Mouse (Mus musculus) erythroid progenitor cell, adult 5-6 weeks (primary cell): Measurements from ENCODE around the gene AW011738. TPM values are rescaled to one million over a fixed set of nuclear protein-coding genes. Genes with fewer than 3 reads are reported as not detected.

Experiments used
- ATAC-seq: replicated peaks from 2 replicates; pipeline ENCODE4 v1.8.0; 2016; ENCODE audit warnings: moderate number of reproducible peaks, mild to moderate bottlenecking, moderate TSS enrichment, inconsistent platforms; ENCODE audit not compliant: poor library complexity, low FRiP score, severe bottlenecking
- total RNA-seq, 2 experiments: library from RNA; stranded (forward) in 1 of 2; stranded (reverse) in 1 of 2; fragments of 150-400 nt in 1 of 2; fragments of 186-747, 209-891 nt in 1 of 2; gene quantifications; 2 replicates each; pipeline versions ENCODE4 v1.2.3 to v1.2.4; 2015 to 2017; ENCODE audit warnings: low replicate concordance in 2 of 2

AW011738 gene
- total RNA-seq, 2 experiments from 2014 or later: 12.2 to 16.0 TPM

DNA sequence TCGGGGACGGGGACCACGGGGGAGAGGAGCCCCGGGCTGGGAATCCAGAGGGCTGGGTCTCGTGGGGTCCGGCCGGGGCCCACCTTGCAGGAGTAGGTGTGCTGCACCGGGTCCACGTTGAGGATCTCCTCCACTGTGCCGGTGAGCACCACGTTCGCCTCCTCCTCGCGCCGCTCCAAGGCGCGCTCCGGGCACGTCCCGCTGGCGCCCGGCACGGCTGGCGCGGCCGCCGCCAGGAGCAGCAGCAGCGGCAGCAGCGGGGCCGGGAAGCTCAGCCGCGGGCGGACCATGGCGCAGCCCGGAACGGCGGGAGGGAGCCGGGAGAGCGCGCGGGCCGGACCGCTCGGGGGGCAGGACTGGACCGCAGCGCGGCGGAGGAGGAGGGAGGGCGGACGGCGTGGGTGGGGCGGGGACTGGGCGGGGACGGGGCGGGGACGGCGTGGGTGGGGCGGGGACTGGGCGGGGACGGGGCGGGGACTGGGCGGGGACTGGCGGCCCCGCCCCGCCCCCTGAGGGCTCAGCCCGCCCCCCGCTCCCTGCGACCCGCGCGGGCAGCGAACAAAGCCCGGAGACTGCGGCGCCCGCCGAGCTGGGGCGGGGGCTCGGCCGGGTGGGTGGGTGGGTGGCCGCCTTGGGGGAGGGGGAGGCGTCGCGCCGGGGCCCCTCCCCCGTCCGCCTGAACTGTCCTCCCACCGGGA, 5.8 kb upstream of the AW011738 start, which contains the start of gene Agrn:
TSS of gene Agrn (minus strand) at position 358 of the 698 bp plus-strand sequence.
- ATAC-seq: peak; percentile 67

DNA sequence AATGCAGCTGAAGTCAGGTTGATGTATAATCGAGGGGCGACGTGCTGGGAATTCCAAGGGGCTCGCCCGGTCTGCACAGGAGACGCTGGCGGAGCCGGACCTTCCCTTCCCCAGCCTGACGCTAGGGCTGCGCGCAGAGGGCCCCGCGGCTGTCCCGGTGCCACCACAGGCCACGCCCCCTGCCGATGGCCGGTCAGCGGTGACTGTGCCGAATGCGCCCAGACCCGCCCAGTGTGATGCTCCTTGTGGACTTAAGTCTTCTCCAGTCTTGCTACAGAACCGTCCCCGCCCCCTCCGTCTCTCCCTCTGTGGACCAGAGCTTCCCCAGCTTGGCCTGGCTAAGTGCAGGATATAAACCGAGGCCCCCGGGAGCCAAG, 5.3 kb upstream of the AW011738 start:
- ATAC-seq: peak; percentile 76

DNA sequence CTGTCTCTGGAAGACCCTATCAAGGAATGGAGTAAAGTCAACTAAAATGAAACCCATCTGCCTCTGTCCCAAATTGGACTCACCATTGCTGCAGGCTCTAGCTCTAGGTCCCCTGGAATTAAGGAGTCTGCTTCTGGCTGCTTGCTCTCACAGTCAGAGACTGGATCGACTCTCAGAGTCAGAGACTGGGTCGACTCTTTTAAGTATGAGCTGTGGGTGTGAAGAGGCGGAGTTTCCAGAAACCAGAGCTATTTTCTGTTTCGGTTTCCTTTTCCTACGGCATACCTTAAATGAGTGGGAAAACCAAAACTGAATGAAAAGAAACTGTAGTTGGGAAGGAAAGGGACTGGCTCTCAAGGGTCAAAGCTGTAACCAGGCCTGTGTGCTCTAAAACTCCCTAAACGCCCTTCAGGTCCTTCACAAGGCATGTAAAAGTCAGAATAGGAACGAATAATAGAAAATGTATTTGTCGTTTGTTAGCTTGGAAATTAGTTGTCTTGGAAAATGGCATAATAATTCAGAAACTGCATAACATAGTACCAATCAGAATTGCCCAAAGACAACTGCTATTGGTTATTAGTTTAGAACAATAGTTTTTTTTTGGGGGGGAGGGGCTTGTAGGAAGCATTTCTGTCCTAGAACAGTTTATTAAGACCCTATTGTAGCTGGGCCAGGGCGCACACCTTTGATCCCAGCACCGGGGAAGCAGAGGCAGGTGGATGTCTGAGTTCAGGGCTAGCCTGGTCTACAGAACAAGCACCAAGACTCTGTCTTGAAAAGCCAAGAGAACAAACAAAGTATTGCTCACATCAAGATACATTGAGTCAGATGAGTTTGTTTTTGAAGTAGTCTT, 2.3 kb upstream of the AW011738 start, which contains the start of gene Isg15:
TSS of gene Isg15 (minus strand) at position 196 of the 853 bp plus-strand sequence.
- ATAC-seq: 0 out of 2 replicates have a peak, but pooled peaks have one; percentile 8

DNA sequence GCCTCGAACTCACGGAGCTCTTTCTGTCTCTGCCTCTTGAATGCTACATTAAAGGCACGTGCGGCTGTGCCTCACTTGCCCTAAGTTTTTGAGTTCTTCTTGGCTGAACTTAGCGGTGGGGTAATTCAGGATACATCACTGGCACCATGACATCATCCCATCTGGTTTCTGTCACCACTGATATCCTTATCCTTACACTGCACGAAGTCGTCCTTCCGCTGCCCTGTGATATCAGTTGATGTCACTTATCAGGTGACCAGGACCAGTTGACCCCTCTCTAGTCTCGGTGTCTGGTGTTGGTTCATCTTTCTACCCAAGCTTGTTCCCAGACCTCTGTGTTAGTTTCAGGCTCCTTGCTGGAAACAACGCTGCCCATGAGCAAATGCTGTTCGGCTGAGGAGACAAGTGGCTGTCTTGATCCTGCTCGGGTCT, 626 bp upstream of the AW011738 start:
- peak; percentile 74 for ATAC-seq

DNA sequence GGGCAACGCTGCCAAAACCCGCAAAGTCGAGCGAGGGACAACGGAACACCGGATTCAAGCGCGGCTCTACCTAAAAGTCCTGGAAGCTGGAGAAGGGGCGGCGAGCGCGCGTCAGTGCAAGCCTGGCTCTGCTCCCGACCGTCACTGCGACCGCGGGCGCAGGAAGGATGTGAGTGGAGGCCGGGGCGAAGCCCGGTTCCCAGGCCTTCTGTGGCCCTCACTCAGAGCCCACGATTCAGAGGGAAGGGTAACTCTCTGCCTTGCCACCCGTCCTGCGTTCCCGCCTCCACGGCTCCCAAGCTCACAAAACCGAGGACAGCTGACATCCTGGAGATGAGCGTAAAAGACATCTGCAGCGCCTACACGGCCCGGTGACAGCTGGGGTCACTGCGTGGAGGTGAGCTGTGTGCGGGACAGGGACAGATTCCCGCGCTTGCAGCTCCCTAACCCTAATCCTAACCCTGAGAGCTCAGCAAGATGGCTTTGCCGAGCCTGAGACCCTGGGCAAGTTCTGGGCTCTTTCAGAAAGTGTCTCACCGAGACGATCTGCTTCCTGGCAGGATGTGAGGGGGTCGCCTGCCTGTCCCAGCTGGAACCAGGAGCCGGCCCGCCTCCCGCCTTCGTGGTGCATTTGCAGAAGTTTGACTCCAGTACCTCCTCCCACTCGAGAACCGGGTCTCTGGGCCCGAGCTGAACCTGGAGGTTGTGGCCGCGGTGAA, 468 bp downstream of the AW011738 start:
- peak; percentile 12 for ATAC-seq

DNA sequence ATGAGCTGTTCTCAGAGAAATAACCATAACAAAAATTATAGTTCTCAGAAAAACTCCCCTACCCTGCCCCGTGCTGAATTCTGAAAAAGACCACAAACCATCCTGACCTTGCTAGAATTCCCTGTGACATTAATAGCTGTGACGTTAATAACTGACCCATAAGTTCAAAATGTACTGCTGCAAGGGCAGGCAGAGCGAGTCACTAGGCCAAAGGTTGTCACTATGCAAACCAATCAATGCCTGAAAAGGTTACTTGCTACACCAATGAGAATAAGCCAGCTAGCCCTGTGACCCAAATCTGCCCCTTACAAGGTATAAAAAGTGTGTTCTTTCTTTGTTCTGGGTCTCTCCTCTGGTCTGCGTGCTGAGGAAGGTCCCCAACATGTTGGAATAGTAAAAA, 5.8 kb downstream of the AW011738 start:
- ATAC-seq: no peak

DNA sequence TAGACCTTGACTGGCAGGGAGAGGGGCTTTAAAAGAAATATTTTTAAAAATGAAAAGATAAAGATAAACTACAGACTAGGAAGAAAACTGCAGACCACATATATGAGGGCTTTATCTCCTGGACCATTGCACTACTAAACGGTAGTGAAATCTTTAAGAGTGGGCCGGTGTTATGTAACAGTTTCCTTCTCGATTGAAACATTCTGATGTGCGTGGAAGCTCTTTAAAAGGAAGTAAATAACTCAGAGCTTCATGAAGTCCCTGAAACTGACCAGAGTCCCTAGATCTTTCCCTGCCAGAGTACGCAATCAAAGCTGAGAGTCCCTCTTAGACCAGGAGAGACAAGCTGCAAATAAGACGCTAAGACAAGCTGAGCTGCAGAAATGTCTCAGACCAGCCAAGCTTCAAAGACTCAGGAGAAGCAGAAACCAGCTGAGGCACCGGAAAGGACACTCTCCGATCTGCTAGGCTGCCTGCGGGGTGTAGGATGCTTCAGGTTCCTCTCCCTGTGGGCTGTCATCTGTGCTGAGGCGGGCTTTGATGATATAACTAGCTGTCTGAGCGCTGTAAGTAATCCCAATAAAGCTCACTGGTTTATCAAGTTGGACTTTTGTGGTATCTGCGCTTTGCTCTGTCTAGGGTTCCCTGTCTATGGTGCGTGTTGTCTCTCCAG, 7.0 kb downstream of the AW011738 start:
- ATAC-seq: no peak

DNA sequence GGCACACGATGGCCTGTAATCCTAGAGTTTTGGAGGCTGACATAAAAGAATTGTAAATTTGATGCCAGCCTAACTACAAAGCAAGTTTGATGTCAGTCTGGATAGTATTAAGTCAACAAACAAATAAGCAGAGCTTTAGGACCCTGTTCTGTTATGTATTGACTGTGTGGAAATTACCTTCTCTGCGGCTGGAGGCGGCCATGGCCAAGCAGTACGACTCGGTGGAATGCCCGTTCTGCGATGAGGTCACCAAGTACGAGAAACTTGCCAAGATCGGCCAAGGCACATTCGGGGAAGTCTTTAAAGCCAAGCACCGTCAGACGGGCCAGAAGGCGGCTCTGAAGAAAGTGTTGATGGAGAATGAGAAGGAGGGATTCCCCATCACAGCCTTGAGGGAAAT, 10.0 kb downstream of the AW011738 start:
- ATAC-seq: no peak

DNA sequence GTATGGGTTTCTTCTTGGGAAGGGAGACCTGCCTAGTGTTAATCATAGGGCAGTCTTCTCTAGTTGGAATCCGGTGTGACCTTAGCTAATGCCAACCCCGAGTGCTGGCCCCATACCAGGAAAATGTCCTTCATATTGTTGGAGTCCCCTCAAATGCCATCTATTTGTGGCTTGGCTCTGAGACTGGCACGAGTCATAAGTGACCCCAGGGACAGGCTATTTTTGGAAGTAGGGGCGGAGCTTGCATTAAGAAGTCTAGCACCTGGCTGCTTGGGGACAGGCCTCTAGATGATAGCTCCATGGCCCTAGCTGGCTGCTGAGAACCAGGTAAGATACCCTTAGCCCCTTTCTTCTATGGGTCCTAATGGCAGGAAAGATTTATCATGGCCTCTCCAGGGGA, 12.5 kb downstream of the AW011738 start, which contains the start of gene Perm1:
TSS of gene Perm1 (plus strand) at position 220 of the 400 bp plus-strand sequence.
- no peak for ATAC-seq

DNA sequence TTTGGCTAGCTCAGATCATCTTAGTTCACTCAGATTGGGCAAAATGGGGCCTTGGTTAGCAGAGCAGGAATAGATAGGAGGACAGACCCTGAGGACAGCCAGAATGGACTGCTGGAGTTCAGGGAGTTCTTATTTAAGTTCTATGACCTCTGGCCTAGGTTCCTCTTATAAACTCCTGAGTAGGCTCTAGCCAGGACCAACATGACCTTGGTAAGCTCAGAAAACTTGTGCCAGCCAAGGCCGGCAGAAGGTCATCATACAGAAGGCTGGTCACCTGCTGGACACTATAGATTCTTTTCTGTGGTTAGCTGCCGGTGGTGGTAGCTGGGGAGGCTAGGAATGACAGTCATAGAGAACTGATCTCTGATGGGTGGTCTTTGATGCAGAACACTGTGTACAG, 13.1 kb downstream of the AW011738 start:
- no peak for ATAC-seq

DNA sequence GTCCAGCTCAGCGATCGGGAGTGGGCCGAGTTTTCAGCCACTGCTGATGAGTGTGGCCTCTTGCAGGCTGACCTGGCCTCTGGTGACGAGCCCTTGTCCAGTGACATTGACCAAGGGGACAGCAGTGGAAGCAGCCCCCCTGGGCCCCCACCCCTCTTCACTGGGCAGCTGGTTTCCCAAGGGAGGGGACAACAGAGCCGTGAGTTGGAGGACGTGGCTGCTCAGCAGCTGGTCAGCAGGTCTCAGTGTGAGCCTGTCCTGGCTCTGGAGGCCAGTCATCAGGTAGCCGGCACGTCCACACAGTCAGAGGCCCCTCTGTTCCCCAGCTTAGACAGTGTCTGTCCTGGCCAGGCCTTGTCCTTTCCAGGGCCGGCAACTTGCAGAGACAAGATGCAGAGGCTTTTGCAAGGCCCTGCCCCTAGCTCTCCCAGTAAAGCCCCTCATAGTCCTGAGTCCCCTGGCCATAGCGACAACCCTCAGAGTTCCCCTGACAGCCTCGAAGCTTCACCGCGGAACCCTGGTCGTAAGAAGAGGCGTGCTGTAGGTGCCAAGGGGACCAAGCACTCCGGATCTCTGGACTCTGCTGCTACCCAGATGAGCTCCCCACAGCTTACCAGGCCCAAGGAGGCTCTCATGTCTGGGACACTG, 14.0 kb downstream of the AW011738 start:
- ATAC-seq: no peak

DNA sequence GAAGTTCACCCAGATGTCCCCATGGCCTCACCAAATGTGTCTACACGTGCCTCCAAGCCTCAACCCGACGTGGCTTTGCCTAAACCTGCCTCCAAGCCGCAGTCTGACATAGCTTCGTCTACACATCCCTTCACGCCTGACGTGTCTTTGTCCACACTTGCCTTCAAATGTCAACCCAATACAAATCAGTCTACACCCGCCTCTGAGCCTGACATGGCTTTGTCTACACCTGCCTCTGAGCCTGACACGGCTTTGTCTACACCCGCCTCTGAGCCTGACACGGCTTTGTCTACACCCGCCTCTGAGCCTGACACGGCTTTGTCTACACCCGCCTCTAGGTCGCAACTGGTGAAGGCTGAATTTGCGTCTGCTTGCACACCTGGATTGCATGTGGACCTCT, 14.7 kb downstream of the AW011738 start:
- ATAC-seq: no peak

DNA sequence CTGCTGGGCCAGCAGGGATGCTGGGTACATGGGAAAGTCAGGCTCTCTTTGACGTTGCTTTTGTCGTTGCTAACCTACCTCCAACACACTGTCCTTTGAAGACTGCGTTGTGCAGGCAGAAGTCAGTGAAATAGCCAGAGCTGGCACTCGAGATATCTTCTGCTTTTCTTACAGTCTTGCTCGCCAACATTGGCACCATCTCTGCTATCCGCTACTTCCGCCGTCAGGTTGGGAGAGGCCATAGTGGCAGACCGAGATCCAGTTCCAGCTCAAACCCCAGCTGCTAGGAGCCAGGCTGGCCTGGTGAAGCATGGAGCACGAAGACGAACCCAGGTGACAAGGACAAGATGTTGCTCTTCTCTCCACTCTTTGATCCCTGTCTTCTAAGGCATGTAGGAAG, 16.8 kb downstream of the AW011738 start:
- no peak for ATAC-seq

DNA sequence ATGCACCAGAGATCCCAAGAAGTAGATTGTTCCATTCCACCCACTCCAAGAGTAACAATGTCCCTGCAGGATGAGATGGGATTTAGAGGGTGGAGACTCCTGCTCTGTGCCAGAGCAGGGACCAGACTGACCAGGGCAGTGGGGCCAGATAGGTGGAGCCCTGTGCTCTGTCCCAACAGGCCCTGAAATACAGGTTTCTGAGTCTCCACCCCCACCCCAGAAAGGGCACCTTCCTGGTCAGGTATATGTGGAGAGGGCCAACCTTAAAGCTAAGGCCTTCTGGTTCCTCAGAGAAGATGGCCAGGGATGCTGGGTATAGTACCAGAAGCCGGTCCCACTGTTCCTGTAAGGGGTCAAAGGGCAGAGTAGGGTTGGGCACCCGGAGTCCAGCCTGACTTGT, 21.2 kb downstream of the AW011738 start:
- ATAC-seq: no peak

DNA sequence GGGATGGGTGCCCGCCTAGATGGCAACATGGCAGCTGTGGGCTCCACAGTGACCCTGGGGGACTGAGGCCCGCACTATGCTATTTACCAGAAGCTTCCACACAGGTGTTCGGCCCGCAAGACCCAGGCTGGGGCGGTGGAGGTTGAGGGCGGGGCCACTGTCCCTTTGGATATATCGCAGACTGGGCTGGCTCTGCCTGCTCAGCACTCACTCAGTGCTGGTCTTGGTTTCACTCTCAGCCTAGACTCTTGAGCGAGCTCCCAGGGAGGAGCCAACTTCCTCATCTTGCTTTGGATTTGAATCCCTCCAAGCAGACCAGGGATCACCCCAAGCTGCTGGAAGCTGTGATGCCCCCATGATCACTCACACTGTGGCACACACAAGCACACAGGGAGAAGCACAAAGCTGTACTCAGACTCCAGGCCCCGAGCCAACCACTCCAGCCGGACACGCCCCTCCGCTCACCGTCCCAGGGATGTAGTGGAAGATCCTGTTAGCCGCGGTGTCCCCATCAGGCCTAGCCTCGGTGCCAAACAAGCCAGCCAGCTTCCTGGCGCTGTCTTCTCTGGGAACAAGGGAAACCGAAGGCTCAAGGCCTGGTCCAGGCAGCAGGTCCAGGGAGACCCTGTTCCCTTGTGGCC, 24.8 kb downstream of the AW011738 start:
- peak; percentile 38; the same call in 1 of the 2 replicates for ATAC-seq

DNA sequence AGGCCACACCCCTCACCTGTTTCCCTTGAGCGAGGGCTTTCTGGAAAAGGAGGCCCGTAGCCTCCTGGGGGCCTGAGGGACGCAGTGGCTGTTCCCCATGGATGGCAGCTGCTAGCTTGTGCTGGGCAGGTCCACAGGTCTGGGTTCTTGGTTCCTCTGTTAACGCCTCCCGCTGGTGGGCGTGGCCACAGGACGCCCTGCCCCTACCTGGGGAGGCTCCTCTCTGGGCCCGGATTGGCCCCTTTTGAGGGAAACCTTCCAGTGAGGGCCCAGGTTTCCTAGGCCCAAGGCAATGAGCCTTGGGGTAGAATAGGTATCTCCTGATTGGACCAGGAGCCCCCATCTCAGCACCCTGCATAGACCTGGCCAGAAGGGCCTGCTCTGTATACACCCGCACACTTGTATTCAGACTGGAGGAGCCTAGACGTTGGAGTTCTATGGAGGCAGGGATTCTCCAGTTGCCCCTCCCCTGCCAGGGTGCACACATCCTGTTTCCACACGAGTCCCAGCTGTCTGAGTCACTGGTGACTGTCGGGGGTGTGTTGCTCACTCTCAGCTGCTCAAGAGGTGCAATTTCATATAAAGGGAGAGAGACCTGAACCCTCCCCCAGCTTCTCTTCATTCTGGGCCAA, 25.4 kb downstream of the AW011738 start:
- ATAC-seq: peak; percentile 40; the same call in 1 of the 2 replicates

DNA sequence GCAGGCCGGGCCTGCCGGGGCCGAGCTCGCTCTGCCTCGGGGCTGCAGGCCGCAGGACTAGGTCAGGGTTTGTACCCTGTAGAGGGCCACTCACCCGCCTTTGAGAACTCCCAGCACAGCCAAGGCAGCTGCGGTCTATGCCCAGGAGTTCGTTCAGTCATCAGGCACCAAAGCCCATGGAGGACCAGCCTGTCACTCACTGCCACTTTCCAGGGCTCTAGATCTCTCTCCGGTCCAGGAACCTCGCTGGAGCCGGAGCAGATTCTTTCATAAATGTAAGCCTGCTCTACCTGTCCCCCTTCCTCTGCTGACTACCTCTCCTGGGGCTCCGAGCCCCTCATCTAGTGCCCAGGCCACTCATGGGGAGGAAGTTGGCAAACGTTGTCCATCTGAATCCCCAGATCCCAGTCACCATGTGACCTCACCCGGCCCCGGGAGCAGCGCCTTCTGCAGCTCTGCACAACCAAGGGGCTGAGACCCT, 31.0 kb downstream of the AW011738 start:
- 0 out of 2 replicates have a peak, but pooled peaks have one; percentile 5 for ATAC-seq

DNA sequence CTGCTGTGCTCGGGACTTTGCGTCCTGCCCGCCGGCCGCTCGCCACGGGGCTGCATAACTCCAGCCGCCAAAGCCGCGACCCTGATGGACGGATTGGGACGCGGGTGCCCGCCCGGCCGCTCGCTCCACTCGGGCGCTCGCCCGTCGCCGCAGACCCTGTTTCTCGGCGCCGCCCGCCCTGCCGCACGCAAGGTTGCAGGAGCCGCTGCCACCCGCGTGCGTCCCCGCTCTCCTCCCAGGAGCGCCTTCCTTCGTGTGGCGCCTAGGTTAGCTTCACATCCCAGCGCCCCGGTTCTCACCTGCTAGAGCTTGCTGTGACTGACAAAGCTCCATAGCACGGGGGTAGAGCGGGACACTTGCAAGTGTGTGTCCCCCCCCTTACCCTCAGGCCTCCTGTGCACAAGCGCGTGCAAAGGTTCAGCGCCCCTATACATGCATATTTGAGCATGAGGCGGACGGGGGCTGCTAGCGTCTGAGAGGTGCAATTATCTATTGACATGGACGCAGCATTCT, 31.7 kb downstream of the AW011738 start, which contains the start of gene Plekhn1:
TSS of gene Plekhn1 (minus strand) at position 157 of the 513 bp plus-strand sequence.
- peak; percentile 60 for ATAC-seq
